ENCODE assay signal across 11 mouse cellular contexts in the genomic region with DNA sequence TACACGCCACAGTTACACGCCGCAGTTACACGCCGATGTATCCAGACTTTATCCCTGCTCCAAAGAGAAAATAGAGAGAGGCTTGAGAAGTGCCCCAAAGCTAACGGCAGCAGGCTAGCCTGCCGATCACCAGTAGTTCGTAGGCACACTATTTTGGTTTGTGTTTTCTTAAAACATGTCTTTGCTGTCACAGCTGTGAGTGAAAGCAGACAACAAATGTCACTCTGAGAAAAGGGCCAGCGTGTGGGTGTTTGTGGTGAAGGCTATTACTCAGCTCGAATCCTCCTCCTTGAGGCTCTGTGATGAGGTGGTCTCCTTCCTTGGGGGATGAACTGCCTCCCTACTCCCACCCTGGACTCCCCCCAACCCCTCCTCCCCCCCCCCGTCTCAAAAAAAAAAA. TPM values are rescaled to one million over a fixed set of nuclear protein-coding genes. Genes with fewer than 3 reads are reported as not detected.
DNase-seq lines count a peak whose midpoint lies in the region; ATAC-seq lines count a peak whose summit lies in the region.
"Had no signal": no experiment of that assay in that cellular context is flagged by ENCODE, and none has a peak within 500 bp of the region (broad histone marks: within the 10 kb centered on the region; RNA-seq: fewer than 3 reads in every experiment).

No protein-coding gene starts in this region.

- no peaks in the 10 kb centered on the region for H3K36me3 ChIP-seq in heart, embryonic 11.5 days (ENCODE audit: control insufficient read depth, insufficient read depth, low read length)
- no peaks in the 10 kb centered on the region for H3K36me3 ChIP-seq in kidney, embryonic 16.5 days (ENCODE audit: insufficient read depth, low read length)
- H3K36me3 ChIP-seq in embryonic facial prominence, embryonic 14.5 days (ENCODE audit: control insufficient read depth, insufficient read depth, low read length) = peaks cover 3% of the 10 kb centered on the region; the same call in 1 of the 2 replicates
- no peaks in the 10 kb centered on the region for H3K36me3 ChIP-seq in stomach, embryonic 15.5 days
- H3K36me3 ChIP-seq: lung, embryonic 15.5 days had no signal

- WGBS in heart, embryonic 11.5 days (ENCODE audit: insufficient replicate concordance) = 41% methylated on average over 11 of the region's 11 CpGs
- 27% methylated on average over 11 of the region's 11 CpGs for WGBS in kidney, embryonic 16.5 days
- 28% methylated on average over 11 of the region's 11 CpGs for WGBS in embryonic facial prominence, embryonic 14.5 days
- WGBS in stomach, embryonic 15.5 days = 49% methylated on average over 11 of the region's 11 CpGs

- intact Hi-C loops in heart, postnatal 10 days (cut with DNase I) = no loop called here

- DNase-seq in heart, postnatal 10 days = no peak
- DNase-seq in kidney, adult 11 months = no peak
- no peak for DNase-seq in embryonic facial prominence, embryonic 14.5 days (ENCODE audit: low spot score)
- no peak for DNase-seq in layer of hippocampus, postnatal 36 days
- no peak for DNase-seq in lung, postnatal 4 days
- DNase-seq: cerebellum, adult 11-12 months; kidney, postnatal 4 days had no signal

- no peak overlapping the region for H3K27ac ChIP-seq in heart, embryonic 11.5 days (ENCODE audit: low read depth, low read length)
- 0 out of 2 replicates have a peak overlapping the region, but pooled peaks have one; percentile 33 for H3K27ac ChIP-seq in kidney, embryonic 16.5 days (ENCODE audit: low read length)
- H3K27ac ChIP-seq in embryonic facial prominence, embryonic 14.5 days (replicated peaks; ENCODE audit: low read depth, low read length) = peak overlapping the region; percentile 72
- H3K27ac ChIP-seq in stomach, embryonic 15.5 days = 0 out of 2 replicates have a peak overlapping the region, but pooled peaks have one; percentile 1
- H3K27ac ChIP-seq: lung, embryonic 15.5 days had no signal

- H3K4me2 ChIP-seq in heart, embryonic 11.5 days = no peak overlapping the region
- H3K4me2 ChIP-seq in kidney, embryonic 16.5 days (replicated peaks; ENCODE audit: low read depth, low read length) = peak overlapping the region; percentile 16; the same call in 1 of the 2 replicates
- peak overlapping the region; percentile 26; the same call in 1 of the 2 replicates for H3K4me2 ChIP-seq in embryonic facial prominence, embryonic 14.5 days (ENCODE audit: low read depth, low read length)
- no peak overlapping the region for H3K4me2 ChIP-seq in stomach, embryonic 15.5 days
- H3K4me2 ChIP-seq: lung, embryonic 15.5 days had no signal

- peaks cover 35% of the 10 kb centered on the region for H3K4me1 ChIP-seq in heart, embryonic 11.5 days (ENCODE audit: control insufficient read depth, insufficient read depth, low read length)
- peaks cover 45% of the 10 kb centered on the region for H3K4me1 ChIP-seq in kidney, embryonic 16.5 days (ENCODE audit: insufficient read depth, low read length)
- H3K4me1 ChIP-seq in embryonic facial prominence, embryonic 14.5 days (ENCODE audit: control insufficient read depth, insufficient read depth, low read length) = peaks cover 50% of the 10 kb centered on the region
- peaks cover 40% of the 10 kb centered on the region for H3K4me1 ChIP-seq in stomach, embryonic 15.5 days

- no peak for ATAC-seq in heart, embryonic 11.5 days (replicated peaks; ENCODE audit: insufficient number of reproducible peaks, low FRiP score, low TSS enrichment)
- no peak for ATAC-seq in kidney, embryonic 16.5 days (ENCODE audit: low FRiP score, low TSS enrichment)
- no peak for ATAC-seq in embryonic facial prominence, embryonic 14.5 days (ENCODE audit: low read depth)
- ATAC-seq in stomach, embryonic 15.5 days (ENCODE audit: insufficient read depth, low FRiP score, low read depth) = no peak

- no peaks in the 10 kb centered on the region for H3K27me3 ChIP-seq in heart, embryonic 11.5 days (ENCODE audit: control insufficient read depth, insufficient read depth, low read length)
- no peaks in the 10 kb centered on the region for H3K27me3 ChIP-seq in kidney, embryonic 16.5 days (ENCODE audit: insufficient read depth, low read length)
- no peaks in the 10 kb centered on the region for H3K27me3 ChIP-seq in embryonic facial prominence, embryonic 14.5 days (replicated peaks; ENCODE audit: control insufficient read depth, insufficient read depth, low read length)
- no peaks in the 10 kb centered on the region for H3K27me3 ChIP-seq in stomach, embryonic 15.5 days (replicated peaks)
- H3K27me3 ChIP-seq: lung, embryonic 15.5 days had no signal

- no peak overlapping the region for H3K4me3 ChIP-seq in heart, embryonic 11.5 days (ENCODE audit: low read depth, low read length)
- no peak overlapping the region for H3K4me3 ChIP-seq in kidney, embryonic 16.5 days (ENCODE audit: low read length)
- no peak overlapping the region for H3K4me3 ChIP-seq in embryonic facial prominence, embryonic 14.5 days (ENCODE audit: low read depth, low read length)
- no peak overlapping the region for H3K4me3 ChIP-seq in stomach, embryonic 15.5 days (replicated peaks)
- H3K4me3 ChIP-seq: lung, embryonic 15.5 days had no signal

- no peaks in the 10 kb centered on the region for H3K9me3 ChIP-seq in heart, embryonic 11.5 days (replicated peaks; ENCODE audit: control insufficient read depth, low read length)
- H3K9me3 ChIP-seq in kidney, embryonic 16.5 days (ENCODE audit: low read length) = no peaks in the 10 kb centered on the region
- no peaks in the 10 kb centered on the region for H3K9me3 ChIP-seq in embryonic facial prominence, embryonic 14.5 days (ENCODE audit: control insufficient read depth, low read length)
- H3K9me3 ChIP-seq in stomach, embryonic 15.5 days = no peaks in the 10 kb centered on the region
- H3K9me3 ChIP-seq: lung, embryonic 15.5 days had no signal

- 0 out of 2 replicates have a peak overlapping the region, but pooled peaks have one; percentile 34 for H3K9ac ChIP-seq in heart, embryonic 11.5 days (ENCODE audit: low read depth, low read length)
- peak overlapping the region; percentile 37; the same call in 1 of the 2 replicates for H3K9ac ChIP-seq in kidney, embryonic 16.5 days (replicated peaks; ENCODE audit: low read length)
- H3K9ac ChIP-seq in embryonic facial prominence, embryonic 14.5 days (ENCODE audit: low read depth, low read length) = no peak overlapping the region
- no peak overlapping the region for H3K9ac ChIP-seq in stomach, embryonic 15.5 days
- H3K9ac ChIP-seq: lung, embryonic 15.5 days had no signal

RNA-seq across cellular contexts. Expression of a gene that starts 26.6 kb away (rescaled TPM):
- 67.1 and 82.0 TPM in 2 replicates for polyA plus RNA-seq in heart, embryonic 11.5 days (2014; fragmentation: Nextera tagmentation; extraction: Ambion mirVana)
- total RNA-seq in heart, postnatal 10 days (2021) = 10 to 100 TPM; 21.9 to 22.3 TPM
- 50.1 and 68.9 TPM in 2 replicates for polyA plus RNA-seq in kidney, embryonic 16.5 days (2015; fragmentation: Nextera tagmentation; extraction: Ambion mirVana)
- polyA plus RNA-seq in embryonic facial prominence, embryonic 14.5 days (2014; fragmentation: Nextera tagmentation; extraction: Ambion mirVana) = 106 and 124 TPM in 2 replicates
- polyA plus RNA-seq in stomach, embryonic 15.5 days (2015; fragmentation: Nextera tagmentation; extraction: Ambion mirVana) = 85.2 and 89.4 TPM in 2 replicates
- 10 to 100 TPM; 12.2 to 13.1 TPM for total RNA-seq in layer of hippocampus, postnatal 36 days (2021)

Comparison
In these comparisons a context has a peak if more than half of its experiments do, and no peak if none do; other contexts are left out.
1. H3K4me2 ChIP-seq: peak in kidney, embryonic 16.5 days (single experiment) and embryonic facial prominence, embryonic 14.5 days (single experiment); none in heart, embryonic 11.5 days (single experiment) and stomach, embryonic 15.5 days (single experiment).
2. H3K9ac ChIP-seq: peak in heart, embryonic 11.5 days (single experiment) and kidney, embryonic 16.5 days (single experiment); none in embryonic facial prominence, embryonic 14.5 days (single experiment) and stomach, embryonic 15.5 days (single experiment).